Mouse (Mus musculus) retina, adult 2 months (tissue): ENCODE measurements around the gene Atp6v1e2.

Experiments used
- DNase-seq: peaks from one replicate; pipeline ENCODE4 v3.0.0-alpha.2; 2012; ENCODE audit warnings: low read depth, low spot score

Atp6v1e2 gene

DNA sequence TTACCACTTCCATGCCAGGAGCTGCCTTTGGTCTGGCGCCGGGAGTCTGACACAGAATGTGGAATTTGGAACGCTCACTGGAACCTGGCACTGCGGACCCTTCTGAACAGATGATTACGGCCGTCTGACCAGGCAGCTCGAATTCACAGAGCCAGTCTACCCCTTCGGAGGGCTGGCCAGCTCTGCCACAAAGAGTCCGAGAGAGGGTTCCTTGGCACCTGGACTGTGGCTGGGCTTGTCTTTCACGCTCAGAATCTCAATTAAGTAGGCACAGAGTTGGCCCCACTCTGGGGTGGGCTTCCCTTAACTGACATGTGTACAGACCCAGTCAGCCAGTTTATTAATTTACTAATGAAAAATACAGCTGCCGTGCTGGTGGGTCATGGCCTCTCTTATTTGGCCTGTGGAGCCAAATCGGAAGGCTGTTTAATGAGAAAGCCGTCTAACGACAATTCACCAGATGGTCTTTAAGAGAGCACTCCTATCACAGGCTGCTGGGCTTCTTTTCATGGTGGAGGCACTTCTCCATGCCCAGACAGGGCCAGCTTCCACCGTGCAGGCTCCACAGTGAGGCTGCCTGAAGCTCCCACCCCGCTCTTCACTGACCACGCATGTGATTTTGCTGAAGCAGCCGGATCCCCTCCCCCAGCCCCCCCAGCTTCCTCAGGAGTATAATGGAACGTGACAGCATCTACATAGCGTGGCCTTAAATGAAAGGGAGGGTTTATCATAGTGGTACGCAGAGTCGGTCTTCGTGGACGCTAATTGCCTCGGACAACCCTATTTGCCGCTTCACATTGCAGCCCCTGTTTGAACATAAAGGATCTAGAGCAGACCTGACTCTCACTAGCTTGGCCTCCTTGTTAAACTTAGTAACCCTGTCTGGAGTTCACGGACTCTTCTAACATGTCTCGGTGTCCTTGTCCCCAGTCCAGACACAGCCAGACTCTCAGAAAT lies at the start of gene Atp6v1e2:
TSS of gene Atp6v1e2 (minus strand) at position 58 of the 957 bp plus-strand sequence.
- no peak for DNase-seq

- no peak for DNase-seq
Observed at GRCm38 (mm10) chr17:86997323-86997722, 49.6 kb upstream of the Atp6v1e2 start.

- no peak for DNase-seq
Observed at GRCm38 (mm10) chr17:86991306-86991705, 43.6 kb upstream of the Atp6v1e2 start.

GRCm38 (mm10) chr17:86988601-86989184 lies 41.0 kb upstream of the Atp6v1e2 start:
- no peak for DNase-seq

DNA sequence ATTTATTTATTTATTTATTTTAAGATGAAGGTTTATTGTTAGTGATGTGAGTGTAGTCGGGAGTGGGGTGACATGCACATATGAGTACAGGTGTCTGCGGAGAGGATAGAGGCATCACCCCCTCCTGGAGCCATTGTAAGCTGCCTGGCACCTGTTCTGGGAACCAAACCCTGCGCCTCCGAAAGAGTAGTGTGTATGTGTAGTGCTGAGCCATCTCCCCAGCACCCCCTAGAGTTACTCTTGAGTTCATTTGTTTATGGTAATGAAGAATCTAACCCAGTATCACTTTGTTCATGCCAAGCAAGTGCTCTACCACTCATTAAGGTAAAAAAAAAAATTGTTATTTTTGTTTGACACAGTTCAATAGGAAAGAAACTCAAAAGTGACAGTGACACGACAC lies 40.5 kb upstream of the Atp6v1e2 start:
- DNase-seq, result no peak

DNA sequence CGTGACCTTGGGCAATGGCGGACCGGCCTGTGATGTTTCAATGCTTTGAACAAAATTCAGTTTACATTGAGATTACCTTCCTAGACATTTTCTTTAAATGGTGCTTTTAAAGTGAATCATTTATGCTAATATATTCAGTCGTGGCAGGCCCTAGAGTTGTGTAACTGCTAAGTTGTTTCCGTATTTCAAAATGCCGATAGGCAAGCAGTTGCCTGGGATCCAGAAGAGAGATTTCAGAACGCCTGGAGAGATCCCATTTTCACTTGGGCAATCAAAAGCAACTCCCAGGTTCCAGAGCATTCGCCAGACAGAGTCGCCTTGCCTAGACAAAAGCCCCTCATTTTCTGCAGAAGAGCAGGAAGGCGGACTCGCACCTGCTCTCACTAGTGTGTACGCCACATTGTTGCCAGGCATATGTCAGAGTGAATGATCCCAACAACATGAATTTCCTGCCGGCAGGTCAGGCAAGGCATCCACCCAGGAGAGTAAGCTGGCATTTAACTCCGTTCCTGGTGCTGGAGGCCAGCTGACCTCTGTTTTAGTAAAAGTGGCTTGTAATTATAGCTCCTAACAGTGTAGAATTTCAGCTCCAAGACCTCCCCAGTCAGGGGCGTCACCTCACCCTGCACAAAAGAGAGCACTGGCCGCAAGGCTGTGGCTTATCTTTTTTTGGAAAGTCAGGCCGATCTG lies 38.9 kb upstream of the Atp6v1e2 start:
- DNase-seq, result no peak

- DNase-seq, result no peak
Observed at GRCm38 (mm10) chr17:86982497-86982896, 34.8 kb upstream of the Atp6v1e2 start.

DNA sequence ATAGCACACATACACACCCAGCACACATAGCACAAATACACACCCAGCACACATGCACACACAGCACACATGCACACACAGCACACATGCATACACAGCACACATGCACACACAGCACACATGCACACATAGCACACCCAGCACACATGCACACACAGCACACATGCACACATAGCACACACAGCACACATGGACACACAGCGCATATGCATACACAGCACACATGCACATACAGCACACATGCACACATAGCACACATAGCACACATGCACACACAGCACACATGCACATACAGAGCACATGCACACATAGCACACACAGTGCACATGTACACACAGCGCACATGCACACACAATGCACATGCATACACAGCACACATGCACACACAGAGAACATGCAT lies 34.0 kb upstream of the Atp6v1e2 start:
- no peak for DNase-seq

DNA sequence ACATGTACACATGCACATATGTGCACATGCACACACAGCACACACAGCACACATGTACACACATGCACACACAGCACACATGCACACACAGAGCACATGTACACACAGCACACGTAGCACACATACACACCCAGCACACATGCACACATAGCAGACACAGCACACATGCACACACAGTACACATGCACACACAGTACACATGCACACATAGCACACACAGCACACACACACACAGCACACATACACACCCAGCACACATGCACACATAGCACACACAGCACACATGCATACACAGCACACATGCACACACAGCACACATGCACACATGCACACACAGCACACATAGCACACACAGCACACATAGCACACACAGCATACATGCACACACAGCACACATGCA lies 33.5 kb upstream of the Atp6v1e2 start:
- DNase-seq, result no peak

GRCm38 (mm10) chr17:86978496-86978895 lies 30.8 kb upstream of the Atp6v1e2 start:
- DNase-seq, result no peak

- no peak for DNase-seq
Observed at GRCm38 (mm10) chr17:86976387-86976786, 28.7 kb upstream of the Atp6v1e2 start.

DNA sequence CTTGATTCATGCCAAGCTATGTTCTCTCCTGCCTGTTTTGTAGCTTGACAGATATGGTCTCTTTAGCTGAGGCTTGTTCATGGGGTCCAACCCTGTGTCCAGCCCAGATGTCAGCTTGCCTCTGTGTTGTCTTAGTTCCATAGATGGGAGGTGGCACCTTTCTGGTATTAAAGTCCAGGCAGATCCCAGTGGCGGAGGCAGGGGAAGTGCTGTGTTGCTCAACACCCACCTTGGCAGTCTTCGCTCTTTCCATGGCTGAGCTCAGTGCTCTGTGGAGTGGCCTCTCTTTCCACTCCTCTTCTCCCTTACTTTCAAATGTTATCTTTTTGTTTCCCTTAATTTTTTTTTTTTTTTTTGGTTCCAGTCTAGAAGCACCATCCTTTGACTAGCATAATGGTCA lies 25.4 kb upstream of the Atp6v1e2 start:
- DNase-seq, result no peak

- DNase-seq, result no peak
Observed at GRCm38 (mm10) chr17:86971860-86972259, 24.2 kb upstream of the Atp6v1e2 start.

DNA sequence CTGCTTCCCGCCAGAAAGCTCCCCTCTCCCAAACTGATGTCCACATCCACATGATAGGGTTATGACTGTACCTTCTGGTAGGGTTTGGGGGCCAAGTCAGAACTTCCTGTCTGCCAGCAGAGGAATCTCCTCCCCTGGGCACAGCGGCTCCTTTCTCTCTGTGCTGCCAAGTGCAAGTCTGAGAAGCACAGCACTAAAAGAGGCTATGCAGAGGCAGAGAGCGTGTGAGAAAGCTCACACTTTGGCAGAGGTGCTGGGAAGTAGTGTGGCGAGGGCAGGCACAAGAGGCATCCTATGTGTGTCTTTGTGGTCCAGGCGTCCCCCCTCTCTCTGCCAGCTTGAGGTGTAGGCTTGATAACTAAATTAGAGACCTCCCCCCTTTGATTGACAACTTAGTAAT lies 23.3 kb upstream of the Atp6v1e2 start:
- DNase-seq, result no peak

DNA sequence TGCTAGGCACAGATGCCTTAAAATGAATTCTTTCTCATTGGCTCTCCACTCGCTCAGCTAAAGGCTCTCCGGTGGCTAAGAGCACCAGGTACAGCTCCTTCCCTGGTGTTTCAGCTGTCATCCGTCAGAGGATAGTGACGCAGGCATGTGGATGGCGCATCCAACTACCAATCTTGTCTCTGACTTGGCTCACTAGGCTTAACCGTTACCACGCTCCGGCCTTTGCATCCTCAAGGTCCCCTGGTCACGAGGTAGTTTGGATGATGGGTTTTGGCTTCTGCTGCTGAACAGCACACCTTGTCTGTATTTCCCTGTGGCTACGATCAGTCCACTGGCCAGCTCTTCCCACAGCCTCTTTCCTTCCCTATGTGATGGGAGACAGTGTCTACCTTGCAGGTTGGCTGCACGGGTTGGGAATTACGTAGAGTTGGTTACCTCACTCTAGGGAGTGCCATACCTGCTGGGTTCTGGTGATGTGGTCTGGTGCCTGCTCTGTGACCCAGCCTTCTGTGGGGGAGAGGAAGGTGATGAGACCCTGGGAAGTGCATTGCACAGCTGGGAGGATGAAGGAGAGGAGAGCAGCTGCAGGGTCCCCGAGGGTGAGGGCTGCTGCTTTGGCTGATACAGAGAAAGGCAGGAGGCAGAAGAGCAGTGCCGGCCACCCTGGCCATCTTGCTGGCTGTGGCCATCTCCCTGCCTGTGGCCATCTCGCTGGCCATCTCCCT lies 22.5 kb upstream of the Atp6v1e2 start:
- no peak for DNase-seq

DNA sequence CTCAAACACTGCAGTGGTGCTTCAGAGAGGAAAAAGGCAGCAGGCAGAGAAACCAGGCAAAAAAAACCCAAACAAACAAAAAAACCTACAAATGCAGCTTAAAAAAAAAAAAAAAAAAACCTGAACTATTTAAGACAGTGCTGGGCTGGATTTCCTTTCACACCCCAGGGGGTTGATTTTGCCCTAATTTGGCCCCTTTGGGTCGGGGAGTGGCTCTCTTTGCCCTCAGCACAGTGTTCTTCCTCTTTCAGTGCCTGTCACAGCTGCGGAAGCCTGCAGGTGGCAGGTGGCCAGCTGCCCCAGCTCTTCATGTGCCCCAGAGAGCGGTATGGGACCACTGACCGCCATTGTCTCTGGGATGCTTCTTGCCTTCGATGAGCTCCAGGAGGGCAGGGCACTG lies 21.9 kb upstream of the Atp6v1e2 start:
- no peak for DNase-seq

DNA sequence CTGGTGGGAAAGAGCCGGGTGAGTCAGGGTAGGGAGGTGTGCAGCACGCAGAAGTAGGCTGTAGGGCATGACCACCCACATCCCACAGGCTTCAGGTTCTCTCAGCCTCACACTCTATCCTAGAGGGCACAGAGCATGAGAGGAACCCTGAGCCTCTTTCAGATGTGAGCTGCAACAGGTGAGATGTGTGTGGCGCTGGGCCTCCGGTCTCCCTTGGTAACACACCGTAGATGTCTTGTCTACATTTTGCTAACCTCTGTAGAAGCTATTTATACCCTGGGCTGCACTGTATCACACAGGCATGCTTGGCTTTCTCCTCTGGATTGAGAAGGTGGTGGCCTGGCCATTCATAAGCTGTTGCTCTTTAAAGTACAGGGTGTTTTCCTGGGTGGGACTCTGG lies 20.9 kb upstream of the Atp6v1e2 start:
- no peak for DNase-seq

DNA sequence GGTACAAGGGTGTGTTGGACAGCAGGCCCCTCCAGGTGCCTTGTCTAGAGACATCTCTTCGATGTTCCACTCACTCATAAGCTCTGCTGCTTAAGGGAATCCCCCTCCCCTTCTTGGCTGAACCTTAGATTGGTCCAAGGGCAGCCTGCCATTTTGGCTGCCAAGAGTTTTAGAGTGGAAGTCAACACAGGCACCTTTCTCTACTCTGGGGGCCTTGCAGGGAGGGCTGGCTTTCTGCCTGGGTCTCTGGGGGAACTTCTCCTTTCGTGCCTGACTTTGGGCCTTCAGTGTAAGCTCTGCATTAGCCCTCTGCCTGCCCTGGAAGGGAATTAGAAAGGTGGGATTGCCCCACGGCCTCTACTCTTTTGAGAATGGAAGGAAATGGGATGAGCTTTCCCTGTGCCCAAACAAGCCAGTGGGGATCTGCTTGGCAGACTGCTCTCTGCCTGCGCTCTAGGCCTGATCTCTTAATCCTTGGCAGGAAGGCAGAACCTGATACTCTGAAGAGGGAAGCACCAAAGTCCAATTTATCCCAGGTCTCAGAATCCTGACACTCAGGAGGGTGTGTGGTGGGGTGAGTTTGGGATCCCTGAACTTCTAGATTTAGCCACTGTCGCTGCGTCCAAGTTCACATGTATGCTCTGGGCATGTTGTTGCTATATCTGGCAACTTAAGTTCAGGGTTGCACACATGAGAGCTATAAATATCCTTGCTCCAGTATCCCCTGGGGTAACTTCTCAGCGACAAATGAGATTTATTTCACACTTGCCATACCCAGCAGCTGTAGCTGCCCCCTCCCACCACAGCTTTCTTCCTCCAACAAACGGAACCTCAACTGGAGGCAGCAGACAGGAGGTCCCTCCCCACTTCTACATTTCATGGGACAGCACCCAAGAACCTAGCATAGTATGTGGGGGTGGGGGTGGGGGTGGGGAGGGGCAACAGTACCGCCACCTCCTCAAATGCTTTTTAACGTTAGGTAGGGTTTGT lies 20.1 kb upstream of the Atp6v1e2 start:
- no peak for DNase-seq

- DNase-seq, result no peak
Observed at GRCm38 (mm10) chr17:86967048-86967447, 19.4 kb upstream of the Atp6v1e2 start.

- DNase-seq, result no peak
Observed at GRCm38 (mm10) chr17:86966040-86966439, 18.3 kb upstream of the Atp6v1e2 start.

DNA sequence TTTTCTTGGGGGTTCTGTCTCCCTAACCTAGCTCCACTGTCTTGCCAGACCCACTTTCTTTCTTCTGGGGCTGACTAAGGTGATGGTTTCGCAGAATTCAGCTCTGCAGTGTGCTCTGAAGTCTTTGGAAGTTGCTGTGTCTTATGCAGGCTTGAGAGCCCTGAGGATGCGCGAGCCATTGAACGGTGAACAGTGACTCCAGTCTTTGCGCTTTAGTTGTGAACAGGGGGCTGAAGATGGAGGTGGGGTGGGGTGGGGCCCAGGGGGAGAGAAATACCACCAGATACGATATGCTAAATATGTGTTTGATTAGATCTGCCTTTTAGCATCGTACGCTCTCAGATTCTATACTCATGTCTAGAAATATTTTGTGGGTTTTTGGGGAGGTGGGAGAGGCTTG lies 17.4 kb upstream of the Atp6v1e2 start:
- no peak for DNase-seq
